Mouse (Mus musculus): ENCODE results near the gene 2610008E11Rik.

- TF ChIP-seq CTCF (conservative IDR thresholded peaks at IDR 0.05; ENCODE audit: insufficient read depth, insufficient read length, low read depth, low read length) (no peak), POLR2A (IDR thresholded peaks at IDR 0.05; ENCODE audit: low read depth, low read length) (no peak)
These were observed 8.4 kb downstream of the 2610008E11Rik start for GRCm38 (mm10) chr10:79089000-79089399.

Measured in kidney, adult 2 months (tissue).